Mouse (Mus musculus) cerebellum, postnatal 10 days (tissue): ENCODE measurements at regions not wholly inside any gene's neighbourhood (a gene's known extent, or its start where the extent isn't known, plus 50 kb on each side); places are given as distances from the start of the nearest gene placed in this dataset.
A peak's percentile ranks its signal among the peaks of the same experiment; 100 is the strongest.

Experiments
- DNase-seq, 2 experiments: peaks; one replicate each; pipeline ENCODE4 v3.0.0; 2021; ENCODE audit warnings: mixed read lengths in 2 of 2

- DNase-seq: peak in 1 of 2 experiments; percentile 5
Measured at GRCm38 (mm10) chr10:9569277-9569676, 105.7 kb downstream of the Samd5 start.

GRCm38 (mm10) chr10:9557517-9558065 is 117.4 kb downstream of the Samd5 start:
- DNase-seq: no peak

- no peak for DNase-seq
Measured at GRCm38 (mm10) chr10:9557092-9557491, 117.9 kb downstream of the Samd5 start.

- no peak for DNase-seq
Measured at GRCm38 (mm10) chr10:9553946-9554345, 121.1 kb downstream of the Samd5 start.

GRCm38 (mm10) chr10:9549913-9550709 is 124.9 kb downstream of the Samd5 start:
- DNase-seq: no peak

GRCm38 (mm10) chr10:9545807-9546206 is 129.2 kb downstream of the Samd5 start:
- DNase-seq: no peak

- peak in 1 of 2 experiments; percentile 20 for DNase-seq
Measured at GRCm38 (mm10) chr10:9544041-9544786, 130.8 kb downstream of the Samd5 start.

GRCm38 (mm10) chr10:9541579-9541978 is 133.4 kb downstream of the Samd5 start:
- no peak for DNase-seq

GRCm38 (mm10) chr10:9537686-9538085 is 137.3 kb downstream of the Samd5 start:
- no peak for DNase-seq

GRCm38 (mm10) chr10:9534552-9534951 is 140.5 kb downstream of the Samd5 start:
- DNase-seq: peak; percentile 8 to 13

GRCm38 (mm10) chr10:9533283-9533682 is 141.7 kb downstream of the Samd5 start:
- peak in 1 of 2 experiments; percentile 29 for DNase-seq

GRCm38 (mm10) chr10:9531931-9532330 is 143.1 kb downstream of the Samd5 start:
- DNase-seq: no peak

- DNase-seq: no peak
Measured at GRCm38 (mm10) chr10:9529408-9529807, 145.6 kb downstream of the Samd5 start.

GRCm38 (mm10) chr10:9528066-9528465 is 146.9 kb downstream of the Samd5 start:
- no peak for DNase-seq

- DNase-seq: no peak
Measured at GRCm38 (mm10) chr10:9509764-9510390, 165.1 kb downstream of the Samd5 start.

- no peak for DNase-seq
Measured at GRCm38 (mm10) chr10:9509092-9509671, 165.8 kb downstream of the Samd5 start.

GRCm38 (mm10) chr10:9503569-9504493 is 171.2 kb downstream of the Samd5 start:
- no peak for DNase-seq

GRCm38 (mm10) chr10:9498550-9498949 is 176.5 kb downstream of the Samd5 start:
- no peak for DNase-seq

GRCm38 (mm10) chr10:9497021-9497420 is 178.0 kb downstream of the Samd5 start:
- no peak for DNase-seq

- DNase-seq: no peak
Measured at GRCm38 (mm10) chr10:9495143-9495651, 179.8 kb downstream of the Samd5 start.

- no peak for DNase-seq
Measured at GRCm38 (mm10) chr10:9490416-9490815, 184.6 kb downstream of the Samd5 start.
